Comparison of ENCODE assay signal across 8 mouse cellular contexts in the genomic region with DNA sequence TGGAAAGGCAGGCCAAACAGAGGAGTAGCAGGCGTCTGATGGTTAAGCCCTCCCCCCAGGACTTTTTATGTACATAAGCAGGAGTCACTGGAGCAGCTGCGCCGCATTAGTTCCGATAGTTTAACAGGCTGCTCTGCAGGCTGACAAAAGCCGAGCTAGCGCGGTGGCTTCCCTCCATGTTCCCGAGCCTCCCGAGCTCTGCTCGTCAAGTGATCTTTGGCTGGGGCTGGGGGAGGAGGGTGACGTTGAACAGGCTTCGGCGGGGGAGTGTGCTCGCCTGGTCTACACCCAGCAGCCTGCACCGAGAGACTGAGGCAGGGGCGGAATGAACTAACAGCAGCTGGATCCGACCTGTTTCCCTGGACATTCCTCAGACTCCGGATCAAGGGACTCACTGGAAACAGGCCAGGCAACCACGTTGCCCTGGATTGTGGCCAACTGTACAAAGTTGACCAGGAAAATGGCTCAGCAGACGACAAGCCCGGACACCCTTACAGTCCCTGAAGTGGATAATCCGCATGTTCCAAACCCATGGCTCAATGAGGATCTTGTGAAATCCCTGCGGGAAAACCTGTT.
DNase-seq lines count a peak whose midpoint lies in the region; ATAC-seq and TF ChIP-seq lines count a peak whose summit lies in the region.

No protein-coding gene starts in this region.

- H3ac ChIP-seq in C2C12 (ENCODE audit: control insufficient read depth, insufficient read length, low read depth) = peak overlapping the region; percentile 39

- H3K27ac ChIP-seq in bone marrow, adult 2 months (ENCODE audit: control insufficient read depth, insufficient read depth, low read depth, low read length, poor library complexity) = no peak overlapping the region
- H3K27ac ChIP-seq in embryonic fibroblast, embryonic 13.5 days (ENCODE audit: insufficient read depth, low read length) = 0 out of 2 replicates have a peak overlapping the region, but pooled peaks have one; percentile 0
- peak overlapping the region; percentile 75 for H3K27ac ChIP-seq in heart, embryonic 12.5 days (ENCODE audit: poor library complexity, severe bottlenecking)
- peak overlapping the region; percentile 89 for H3K27ac ChIP-seq in kidney, embryonic 16.5 days (ENCODE audit: low read length)
- H3K27ac ChIP-seq in liver, embryonic 12.5 days = peak overlapping the region; percentile 51

- H3K79me2 ChIP-seq in C2C12 (ENCODE audit: control insufficient read depth, insufficient read depth) = peaks cover 44% of the 10 kb centered on the region

- H3K79me3 ChIP-seq in C2C12 (ENCODE audit: low read depth) = peaks cover 7% of the 10 kb centered on the region

- no peaks in the 10 kb centered on the region; the same call in 1 of the 2 replicates for H3K4me1 ChIP-seq in bone marrow, adult 2 months (ENCODE audit: control insufficient read depth, insufficient read depth, low read length)
- H3K4me1 ChIP-seq in embryonic fibroblast, embryonic 13.5 days (ENCODE audit: control insufficient read depth, insufficient read depth, low read length) = peaks cover 6% of the 10 kb centered on the region
- H3K4me1 ChIP-seq in heart, embryonic 12.5 days (replicated peaks) = peaks cover 2% of the 10 kb centered on the region; the same call in 1 of the 2 replicates
- peaks cover 14% of the 10 kb centered on the region for H3K4me1 ChIP-seq in kidney, embryonic 16.5 days (ENCODE audit: insufficient read depth, low read length)
- H3K4me1 ChIP-seq in liver, embryonic 12.5 days = no peaks in the 10 kb centered on the region

- H3K36me3 ChIP-seq in C2C12 (ENCODE audit: control insufficient read depth, insufficient read depth) = no peaks in the 10 kb centered on the region
- H3K36me3 ChIP-seq in heart, embryonic 12.5 days = no peaks in the 10 kb centered on the region
- no peaks in the 10 kb centered on the region for H3K36me3 ChIP-seq in kidney, embryonic 16.5 days (ENCODE audit: insufficient read depth, low read length)
- no peaks in the 10 kb centered on the region for H3K36me3 ChIP-seq in liver, embryonic 12.5 days

- peak overlapping the region; percentile 71 for H3K9ac ChIP-seq in heart, embryonic 12.5 days
- H3K9ac ChIP-seq in kidney, embryonic 16.5 days (replicated peaks; ENCODE audit: low read length) = peak overlapping the region; percentile 74
- H3K9ac ChIP-seq in liver, embryonic 12.5 days = peak overlapping the region; percentile 41

- TF ChIP-seq CTCF in C2C12 (IDR thresholded peaks at IDR 0.05; ENCODE audit: control insufficient read depth, insufficient read depth, insufficient read length) = no peak
- no peak for TF ChIP-seq CTCF in bone marrow, adult 2 months (IDR thresholded peaks at IDR 0.05; ENCODE audit: control insufficient read depth, insufficient read depth, low read length)
- TF ChIP-seq CTCF in embryonic fibroblast, embryonic 13.5 days (IDR thresholded peaks at IDR 0.05; ENCODE audit: borderline replicate concordance, insufficient read depth, low read length) = no peak

- ATAC-seq in heart, embryonic 12.5 days (ENCODE audit: insufficient number of reproducible peaks, low FRiP score) = peak; percentile 87
- ATAC-seq in kidney, embryonic 16.5 days (ENCODE audit: low FRiP score, low TSS enrichment) = peak; percentile 95
- ATAC-seq in liver, embryonic 12.5 days = peak; percentile 75

- H3K27me3 ChIP-seq in C2C12 (ENCODE audit: control insufficient read depth, insufficient read depth, insufficient read length) = no peaks in the 10 kb centered on the region
- no peaks in the 10 kb centered on the region for H3K27me3 ChIP-seq in heart, embryonic 12.5 days (replicated peaks)
- H3K27me3 ChIP-seq in kidney, embryonic 16.5 days (ENCODE audit: insufficient read depth, low read length) = no peaks in the 10 kb centered on the region
- peaks cover 12% of the 10 kb centered on the region for H3K27me3 ChIP-seq in liver, embryonic 12.5 days (replicated peaks)

- peak; percentile 38 for DNase-seq in naive thymus-derived CD4-positive, alpha-beta T cell, adult 2 months (ENCODE audit: low read depth)
- peak; percentile 16 for DNase-seq in thymus, postnatal 0 days (ENCODE audit: low spot score)

- H3K4me3 ChIP-seq in C2C12 (ENCODE audit: insufficient read depth, poor library complexity, severe bottlenecking) = peak overlapping the region; percentile 44
- H3K4me3 ChIP-seq in bone marrow, adult 2 months (replicated peaks; ENCODE audit: control insufficient read depth, low read depth, low read length) = peak overlapping the region; percentile 35
- H3K4me3 ChIP-seq in embryonic fibroblast, embryonic 13.5 days (ENCODE audit: insufficient read depth, low read length) = peak overlapping the region; percentile 51
- peak overlapping the region; percentile 57 for H3K4me3 ChIP-seq in heart, embryonic 12.5 days
- peak overlapping the region; percentile 53 for H3K4me3 ChIP-seq in kidney, embryonic 16.5 days (ENCODE audit: low read length)
- H3K4me3 ChIP-seq in liver, embryonic 12.5 days = peak overlapping the region; percentile 52

- TF ChIP-seq POLR2A in bone marrow, adult 2 months (IDR thresholded peaks at IDR 0.05; ENCODE audit: borderline replicate concordance, control insufficient read depth, low read depth, low read length) = no peak
- TF ChIP-seq POLR2A in embryonic fibroblast, embryonic 13.5 days (IDR thresholded peaks at IDR 0.05; ENCODE audit: low read depth, low read length) = peak; percentile 57

- peak overlapping the region; percentile 70 for H3K4me2 ChIP-seq in heart, embryonic 12.5 days
- peak overlapping the region; percentile 81 for H3K4me2 ChIP-seq in kidney, embryonic 16.5 days (replicated peaks; ENCODE audit: low read depth, low read length)
- peak overlapping the region; percentile 60 for H3K4me2 ChIP-seq in liver, embryonic 12.5 days

- no peaks in the 10 kb centered on the region for H3K9me3 ChIP-seq in heart, embryonic 12.5 days (replicated peaks)
- H3K9me3 ChIP-seq in kidney, embryonic 16.5 days (ENCODE audit: low read length) = no peaks in the 10 kb centered on the region
- no peaks in the 10 kb centered on the region for H3K9me3 ChIP-seq in liver, embryonic 12.5 days (replicated peaks)

- WGBS in bone marrow, adult 2 months = under 1% methylated on average over 23 of the region's 23 CpGs
- WGBS in heart, embryonic 12.5 days = 0% methylated on average over 23 of the region's 23 CpGs
- under 1% methylated on average over 23 of the region's 23 CpGs for WGBS in kidney, embryonic 16.5 days
- 1% methylated on average over 23 of the region's 23 CpGs for WGBS in liver, embryonic 12.5 days (ENCODE audit: insufficient replicate concordance)

TF ChIP-seq in C2C12, 6 proteins besides CTCF, POLR2A, EP300 and RAD21:
- TF ChIP-seq MAX (IDR thresholded peaks at IDR 0.05) (no peak), USF1 (IDR thresholded peaks at IDR 0.05; ENCODE audit: low read depth) (no peak), CEBPB (IDR thresholded peaks at IDR 0.05; ENCODE audit: low read depth) (peak; percentile 23), FOSL1 (IDR thresholded peaks at IDR 0.05; ENCODE audit: insufficient read depth, low read length, poor library complexity, severe bottlenecking) (no peak), MYOD1 (IDR thresholded peaks at IDR 0.05; ENCODE audit: control insufficient read depth, insufficient read length, low read depth) (peak; percentile 20), MYOG (IDR thresholded peaks at IDR 0.05; ENCODE audit: control insufficient read depth, extremely low read depth, insufficient read length) (no peak)
